21 mouse cellular contexts compared by ENCODE assay signal in genomic region chr19:9039928-9040327, GRCm38 (mm10). TPM values are rescaled to one million over a fixed set of nuclear protein-coding genes. Genes with fewer than 3 reads are reported as not detected.
DNase-seq lines count a peak whose midpoint lies in the region; ATAC-seq and TF ChIP-seq lines count a peak whose summit lies in the region.
"Had no signal": no experiment of that assay in that cellular context is flagged by ENCODE, and none has a peak within 500 bp of the region (broad histone marks: within the 10 kb centered on the region; RNA-seq: fewer than 3 reads in every experiment).

No protein-coding gene starts in this region.

- WGBS in thymus, adult 2 months, result 67% methylated on average over 7 of the region's 7 CpGs

- H3K4me3 ChIP-seq in gastrocnemius, adult 2 months, result no peak overlapping the region
- no peak overlapping the region for H3K4me3 ChIP-seq in thymus, adult 2 months (ENCODE audit: control insufficient read depth, insufficient read depth, low read length)
- H3K4me3 ChIP-seq in embryonic fibroblast, embryonic 13.5 days (ENCODE audit: insufficient read depth, low read length), result no peak overlapping the region
- H3K4me3 ChIP-seq: heart, adult 2 months; liver, embryonic 15.5 days had no signal

- no peak for TF ChIP-seq POLR2A in thymus, adult 2 months (IDR thresholded peaks at IDR 0.05; ENCODE audit: control insufficient read depth, extremely low read depth, insufficient read depth, low read length, poor library complexity)
- no peak for TF ChIP-seq POLR2A in embryonic fibroblast, embryonic 13.5 days (IDR thresholded peaks at IDR 0.05; ENCODE audit: low read depth, low read length)

- H3K27ac ChIP-seq in gastrocnemius, adult 2 months, result peak overlapping the region; percentile 75
- H3K27ac ChIP-seq in thymus, adult 2 months (ENCODE audit: control insufficient read depth, insufficient read depth, low read length), result peak overlapping the region; percentile 5; the same call in 1 of the 2 replicates
- 0 out of 2 replicates have a peak overlapping the region, but pooled peaks have one; percentile 3 for H3K27ac ChIP-seq in embryonic fibroblast, embryonic 13.5 days (ENCODE audit: insufficient read depth, low read length)
- H3K27ac ChIP-seq: heart, adult 2 months; kidney, postnatal 0 days; liver, embryonic 15.5 days had no signal

- peaks cover 37% of the 10 kb centered on the region for H3K4me1 ChIP-seq in thymus, adult 2 months (replicated peaks; ENCODE audit: control insufficient read depth, insufficient read depth, low read length)
- H3K4me1 ChIP-seq in embryonic fibroblast, embryonic 13.5 days (ENCODE audit: control insufficient read depth, insufficient read depth, low read length), result peaks cover 8% of the 10 kb centered on the region

- intact Hi-C loops in gastrocnemius, adult 2 months (cut with DNase I), result no loop called here

- DNase-seq in gastrocnemius, adult 2 months, result no peak
- DNase-seq in gastrocnemius, postnatal 10 days, result no peak
- DNase-seq in thymus, adult 2 months, result no peak
- DNase-seq in thymus, postnatal 14 days, result no peak
- no peak for DNase-seq in layer of hippocampus, postnatal 10 days (ENCODE audit: low spot score in 2 of 2)
- no peak for DNase-seq in cerebellum, adult 18-20 months
- DNase-seq: heart, adult 2 months; heart, postnatal 4 days; thymus, adult 18-20 months had no signal

- no peak for TF ChIP-seq CTCF in gastrocnemius, adult 2 months (IDR thresholded peaks at IDR 0.05)
- no peak for TF ChIP-seq CTCF in thymus, adult 2 months (IDR thresholded peaks at IDR 0.05; ENCODE audit: borderline replicate concordance, control insufficient read depth, extremely low read depth, insufficient read depth, low read length, poor library complexity)
- TF ChIP-seq CTCF in embryonic fibroblast, embryonic 13.5 days (IDR thresholded peaks at IDR 0.05; ENCODE audit: borderline replicate concordance, insufficient read depth, low read length), result no peak

- H3K27me3 ChIP-seq in thymus, adult 2 months (ENCODE audit: control insufficient read depth, insufficient read depth, low read length), result no peaks in the 10 kb centered on the region
- H3K27me3 ChIP-seq: liver, embryonic 15.5 days had no signal

- H3K36me3 ChIP-seq in thymus, adult 2 months (ENCODE audit: control insufficient read depth, insufficient read depth, low read length), result no peaks in the 10 kb centered on the region
- H3K36me3 ChIP-seq: liver, embryonic 15.5 days had no signal

- ATAC-seq in megakaryocyte, adult 5-6 weeks (ENCODE audit: poor library complexity, severe bottlenecking), result no peak
- ATAC-seq: activated CD4-positive, CD25-positive, alpha-beta regulatory T cell, adult 4 months; inflammation-experienced regulatory T-cells, adult 6 months had no signal

RNA-seq across cellular contexts. Expression of gene Scgb1a1, which starts 47.8 kb away (rescaled TPM):
- total RNA-seq in gastrocnemius, adult 2 months (2021), result not detected
- under 1 TPM in 1 of 2 experiments, not detected in 1; 0.63 TPM for total RNA-seq in gastrocnemius, postnatal 10 days (2021)
- 65.9 and 174 TPM in 2 replicates for polyA plus RNA-seq in thymus, adult 2 months (2012; rRNA removed)
- polyA plus RNA-seq in embryonic fibroblast, embryonic 13.5 days (2011; ENCODE audit: insufficient read length, low read depth, missing spikeins), result not detected in 2 replicates
- 0.82 and 1.5 TPM in 2 replicates for total RNA-seq in megakaryocyte, adult 5-6 weeks (2015)
- total RNA-seq in megakaryocyte, adult 5-6 weeks (2017), result 1.6 TPM in 1 of 2 replicates, not detected in the other
- total RNA-seq in layer of hippocampus, postnatal 10 days (2021), result not detected
- total RNA-seq: adrenal gland, postnatal 36 days; common myeloid progenitor, adult 5-6 weeks; heart, postnatal 4 days; layer of hippocampus, adult 8-10 months; left cerebral cortex, postnatal 36 days; megakaryocyte progenitor cell, adult 5-6 weeks had no signal
- polyA plus RNA-seq: activated CD4-positive, CD25-positive, alpha-beta regulatory T cell, adult 4 months; inflammation-experienced regulatory T-cells, adult 6 months; kidney, postnatal 0 days; liver, embryonic 15.5 days; neural tube, embryonic 14.5 days had no signal

RNA-seq across cellular contexts. Expression of gene Ahnak, which starts 50.8 kb away (rescaled TPM):
- total RNA-seq in gastrocnemius, adult 2 months (2021), result 100 to 1,000 TPM; 212 to 217 TPM
- total RNA-seq in gastrocnemius, postnatal 10 days (2021), result 100 to 1,000 TPM; 235 to 267 TPM
- 6.0 and 7.9 TPM in 2 replicates for polyA plus RNA-seq in thymus, adult 2 months (2012; rRNA removed)
- 559 and 687 TPM in 2 replicates for polyA plus RNA-seq in embryonic fibroblast, embryonic 13.5 days (2011; ENCODE audit: insufficient read length, low read depth, missing spikeins)
- 372 and 397 TPM in 2 replicates for total RNA-seq in megakaryocyte, adult 5-6 weeks (2015)
- 659 and 727 TPM in 2 replicates for total RNA-seq in megakaryocyte, adult 5-6 weeks (2017)
- total RNA-seq in layer of hippocampus, postnatal 10 days (2021), result 10 to 100 TPM; 17.2 to 18.5 TPM

Comparison
In these comparisons a context has a peak if more than half of its experiments do, and no peak if none do; other contexts are left out.
1. H3K27ac ChIP-seq: peak in every context shown above with its lines; median percentile 75 in gastrocnemius, adult 2 months; 5 in thymus, adult 2 months; 3 in embryonic fibroblast, embryonic 13.5 days.
2. RNA of gene Ahnak, which starts 50.8 kb away (total RNA-seq): 372 to 727 TPM in megakaryocyte, adult 5-6 weeks, 235 to 267 TPM in gastrocnemius, postnatal 10 days and 212 to 217 TPM in gastrocnemius, adult 2 months; 17.2 to 18.5 TPM in layer of hippocampus, postnatal 10 days; every median in the first group is over 10 times any median in the second.